Mouse (Mus musculus) heart, postnatal 0 days (tissue): ENCODE data around the gene Olfr193. TPM values are rescaled to one million over a fixed set of nuclear protein-coding genes. Genes with fewer than 3 reads are reported as not detected.

Experiments
- polyA plus RNA-seq: library from polyadenylated mRNA; unstranded; fragments of >200 nt; fragmentation: Nextera tagmentation; extraction: Ambion mirVana; gene quantifications from 2 replicates; pipeline ENCODE4 v1.2.1, GENCODE M21; 2015
- total RNA-seq: library from RNA; depleted of rRNA; stranded (reverse); fragments of >200 nt; gene quantifications from 2 replicates; pipeline ENCODE4 v1.2.3, GENCODE M21; 2014; ENCODE audit warnings: low replicate concordance; rRNA removed

Olfr193 gene
- total and polyA plus RNA-seq, 2 experiments from 2014 or later, result not detected

Other genes starting within 250 kb of the Olfr193 start
- gene Olfr177, start 237.1 kb downstream of the Olfr193 start, total RNA-seq, result not detected in 2 replicates
- not detected in 2 replicates for gene Olfr177, start 237.1 kb downstream of the Olfr193 start, polyA plus RNA-seq
- not detected in 2 replicates for gene Olfr178, start 219.8 kb downstream of the Olfr193 start, total RNA-seq
- gene Olfr178, start 219.8 kb downstream of the Olfr193 start, polyA plus RNA-seq, result not detected in 2 replicates
- gene Olfr181, start 183.1 kb downstream of the Olfr193 start, total RNA-seq, result not detected in 2 replicates
- gene Olfr181, start 183.1 kb downstream of the Olfr193 start, polyA plus RNA-seq, result not detected in 2 replicates
- gene Olfr180, start 182.5 kb downstream of the Olfr193 start, total RNA-seq, result not detected in 2 replicates
- not detected in 2 replicates for gene Olfr180, start 182.5 kb downstream of the Olfr193 start, polyA plus RNA-seq
- gene Olfr183, start 116.5 kb downstream of the Olfr193 start, total RNA-seq, result not detected in 2 replicates
- gene Olfr183, start 116.5 kb downstream of the Olfr193 start, polyA plus RNA-seq, result not detected in 2 replicates
- gene Olfr186, start 81.6 kb downstream of the Olfr193 start, total RNA-seq, result not detected in 2 replicates
- not detected in 2 replicates for gene Olfr186, start 81.6 kb downstream of the Olfr193 start, polyA plus RNA-seq
- not detected in 2 replicates for gene Olfr187, start 72.1 kb downstream of the Olfr193 start, total RNA-seq
- not detected in 2 replicates for gene Olfr187, start 72.1 kb downstream of the Olfr193 start, polyA plus RNA-seq
- gene Olfr190, start 33.9 kb downstream of the Olfr193 start, total RNA-seq, result not detected in 2 replicates
- not detected in 2 replicates for gene Olfr190, start 33.9 kb downstream of the Olfr193 start, polyA plus RNA-seq
- gene Olfr191, start 22.1 kb downstream of the Olfr193 start, total RNA-seq, result not detected in 2 replicates
- gene Olfr191, start 22.1 kb downstream of the Olfr193 start, polyA plus RNA-seq, result not detected in 2 replicates
- gene Olfr194, start 9.2 kb upstream of the Olfr193 start, total RNA-seq, result not detected in 2 replicates
- gene Olfr194, start 9.2 kb upstream of the Olfr193 start, polyA plus RNA-seq, result not detected in 2 replicates
- gene Olfr195, start 35.2 kb upstream of the Olfr193 start, total RNA-seq, result not detected in 2 replicates
- not detected in 2 replicates for gene Olfr195, start 35.2 kb upstream of the Olfr193 start, polyA plus RNA-seq
- gene Olfr196, start 58.6 kb upstream of the Olfr193 start, total RNA-seq, result not detected in 2 replicates
- gene Olfr196, start 58.6 kb upstream of the Olfr193 start, polyA plus RNA-seq, result not detected in 2 replicates
- not detected in 2 replicates for gene Olfr198, start 91.7 kb upstream of the Olfr193 start, total RNA-seq
- gene Olfr198, start 91.7 kb upstream of the Olfr193 start, polyA plus RNA-seq, result not detected in 2 replicates
- not detected in 2 replicates for gene Olfr199, start 107.9 kb upstream of the Olfr193 start, total RNA-seq
- gene Olfr199, start 107.9 kb upstream of the Olfr193 start, polyA plus RNA-seq, result not detected in 2 replicates
- gene Olfr201, start 160.8 kb upstream of the Olfr193 start, total RNA-seq, result not detected in 2 replicates
- gene Olfr201, start 160.8 kb upstream of the Olfr193 start, polyA plus RNA-seq, result not detected in 2 replicates
- not detected in 2 replicates for gene Olfr202, start 174.9 kb upstream of the Olfr193 start, total RNA-seq
- gene Olfr202, start 174.9 kb upstream of the Olfr193 start, polyA plus RNA-seq, result not detected in 2 replicates
- not detected in 2 replicates for gene Olfr203, start 187.0 kb upstream of the Olfr193 start, total RNA-seq
- gene Olfr203, start 187.0 kb upstream of the Olfr193 start, polyA plus RNA-seq, result not detected in 2 replicates
- gene Olfr204, start 206.4 kb upstream of the Olfr193 start, total RNA-seq, result not detected in 2 replicates
- not detected in 2 replicates for gene Olfr204, start 206.4 kb upstream of the Olfr193 start, polyA plus RNA-seq
- gene Olfr205, start 219.3 kb upstream of the Olfr193 start, total RNA-seq, result not detected in 2 replicates
- gene Olfr205, start 219.3 kb upstream of the Olfr193 start, polyA plus RNA-seq, result not detected in 2 replicates
- not detected in 2 replicates for gene Olfr206, start 237.4 kb upstream of the Olfr193 start, total RNA-seq
- not detected in 2 replicates for gene Olfr206, start 237.4 kb upstream of the Olfr193 start, polyA plus RNA-seq